Mouse (Mus musculus) bone marrow, adult 2 months (tissue): ENCODE data around the gene Pgk1.

ENCODE experiments used
- CTCF ChIP-seq: fragments of 200-500 bp; IDR thresholded peaks from 2 replicates; pipeline ENCODE4 v1.5.1; 2011; ENCODE audit warnings: low read length, control low read depth; ENCODE audit not compliant: control insufficient read depth, insufficient read depth
- POLR2A ChIP-seq: fragments of 200-500 bp; IDR thresholded peaks from 2 replicates; pipeline ENCODE4 v1.6.1; 2011; ENCODE audit warnings: low read depth, mild to moderate bottlenecking, control low read depth, low read length, borderline replicate concordance; ENCODE audit not compliant: control insufficient read depth

DNA sequence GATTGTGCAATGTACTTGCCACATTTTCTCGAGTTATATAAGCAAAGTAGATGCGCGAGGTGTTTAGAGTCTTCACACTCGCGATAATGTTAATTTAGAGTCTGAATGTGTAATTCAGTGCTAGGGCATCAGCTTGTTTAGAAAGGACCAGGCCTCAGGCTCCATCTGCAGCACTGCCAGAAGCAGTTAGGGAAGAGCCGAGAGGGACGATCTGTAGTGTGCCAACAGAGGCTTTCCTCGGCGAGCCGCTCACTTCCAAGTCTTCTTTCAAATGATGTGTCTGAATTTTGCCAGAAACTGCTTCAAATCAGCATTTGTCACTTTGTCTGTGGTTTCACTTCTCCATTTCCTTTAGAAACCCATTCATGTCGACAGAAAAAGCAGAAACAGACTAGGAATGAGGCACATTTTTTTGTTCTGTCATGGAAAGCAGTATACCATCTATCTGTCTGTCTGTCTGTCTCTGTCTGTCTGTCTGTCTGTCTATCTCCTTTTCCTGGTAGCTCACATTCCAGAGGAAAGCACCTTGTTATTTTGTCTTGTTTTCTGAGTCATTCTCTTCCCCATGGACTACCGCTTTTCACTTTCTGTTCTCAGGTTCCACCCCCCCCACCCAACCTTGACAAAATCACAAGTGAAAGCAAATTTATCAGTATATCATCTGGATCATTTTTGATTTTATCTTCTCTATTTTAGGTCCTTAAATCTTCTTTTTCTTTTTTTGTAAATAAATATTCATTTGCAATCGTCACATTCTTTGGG lies 47.4 kb upstream of the Pgk1 start:
- TF ChIP-seq CTCF (no peak), POLR2A (no peak)
